Mouse (Mus musculus) C3H10T1/2 (cell line): ENCODE data around the gene H2-M3. TPM values are rescaled to one million over a fixed set of nuclear protein-coding genes. Genes with fewer than 3 reads are reported as not detected.

Source experiments
- polyA plus RNA-seq, 2 experiments: library from polyadenylated mRNA; unstranded; fragments of >200 nt; fragmentation: generic; extraction: Trizol; gene quantifications; one replicate each; pipeline ENCODE4 v1.2.1; 2012; ENCODE audit warnings: missing spikeins in 2 of 2

The H2-M3 gene
- polyA plus RNA-seq, result 1 to 10 TPM in 1 of 2 experiments, under 1 TPM in 1; 0.35 to 4.0 TPM

GRCm38 (mm10) chr17:37270058-37270701, at the start of gene H2-M3:
TSS of gene H2-M3 (plus strand) at chr17:37270220.

GRCm38 (mm10) chr17:37237230-37237629, 32.8 kb upstream of the H2-M3 start, which contains the start of gene Olfr97:
TSS of gene Olfr97 (minus strand) at chr17:37237330.

GRCm38 (mm10) chr17:37263626-37264025, 6.4 kb upstream of the H2-M3 start, which contains the start of gene Olfr98:
TSS of gene Olfr98 (minus strand) at chr17:37263749.

GRCm38 (mm10) chr17:37283360-37283759, 13.3 kb downstream of the H2-M3 start, which contains the start of gene Olfr99:
TSS of gene Olfr99 (minus strand) at chr17:37283460.

GRCm38 (mm10) chr17:37304213-37304612, 34.2 kb downstream of the H2-M3 start, which contains the start of gene Olfr101:
TSS of gene Olfr101 (minus strand) at chr17:37304313.

DNA sequence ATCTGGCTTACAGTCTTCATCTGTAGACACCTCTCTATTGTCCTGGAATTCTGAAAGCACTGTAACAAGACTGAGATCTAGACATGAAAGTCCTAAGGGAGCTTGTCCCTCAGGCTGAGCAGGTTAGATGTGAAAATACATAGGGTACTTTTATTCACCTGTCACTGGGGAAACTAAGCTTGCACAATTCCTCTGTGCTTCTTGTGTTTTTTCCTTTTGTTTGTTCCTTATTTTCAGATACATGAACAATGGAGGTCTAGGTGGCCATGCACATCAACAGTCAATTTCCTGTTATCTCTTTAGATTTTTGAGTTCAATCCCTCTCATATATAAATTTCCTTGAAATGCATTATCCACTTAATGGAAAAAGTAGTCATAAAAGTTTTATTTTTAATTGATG, 46.9 kb downstream of the H2-M3 start, which contains the start of gene Olfr102:
Gene Olfr102 (minus strand): TSS at position 101 of the 400 bp plus-strand sequence.

Other genes starting within 250 kb of the H2-M3 start
- under 1 TPM in 1 of 2 experiments, not detected in 1; 0.04 TPM for gene Mog, start 246.8 kb upstream of the H2-M3 start, polyA plus RNA-seq
- gene Gabbr1, start 224.3 kb upstream of the H2-M3 start, polyA plus RNA-seq, result 10 to 100 TPM in 1 of 2 experiments, 1 to 10 TPM in 1; 2.5 to 13.3 TPM
- gene Olfr90, start 181.7 kb upstream of the H2-M3 start, polyA plus RNA-seq, result not detected
- gene Olfr91, start 171.9 kb upstream of the H2-M3 start, polyA plus RNA-seq, result not detected
- not detected for gene Olfr92, start 150.1 kb upstream of the H2-M3 start, polyA plus RNA-seq
- not detected for gene Olfr93, start 108.7 kb upstream of the H2-M3 start, polyA plus RNA-seq
- gene Ubd, start 76.3 kb upstream of the H2-M3 start, polyA plus RNA-seq, result under 1 TPM in 1 of 2 experiments, not detected in 1; 0.34 TPM
- not detected for gene Olfr94, start 69.2 kb upstream of the H2-M3 start, polyA plus RNA-seq
- gene Olfr95, start 57.1 kb upstream of the H2-M3 start, polyA plus RNA-seq, result not detected
- not detected for gene Olfr96, start 50.1 kb upstream of the H2-M3 start, polyA plus RNA-seq
- gene Olfr97, start 32.9 kb upstream of the H2-M3 start, polyA plus RNA-seq, result not detected
- not detected for gene Olfr98, start 6.5 kb upstream of the H2-M3 start, polyA plus RNA-seq
- gene Olfr99, start 13.2 kb downstream of the H2-M3 start, polyA plus RNA-seq, result not detected
- gene Olfr101, start 34.1 kb downstream of the H2-M3 start, polyA plus RNA-seq, result not detected
- gene Olfr102, start 46.8 kb downstream of the H2-M3 start, polyA plus RNA-seq, result not detected
- not detected for gene Olfr103, start 69.5 kb downstream of the H2-M3 start, polyA plus RNA-seq
- not detected for gene Olfr104-ps, start 89.4 kb downstream of the H2-M3 start, polyA plus RNA-seq
- not detected for gene Olfr105-ps, start 108.8 kb downstream of the H2-M3 start, polyA plus RNA-seq
- not detected for gene Olfr106-ps, start 120.2 kb downstream of the H2-M3 start, polyA plus RNA-seq
- gene Olfr107, start 129.0 kb downstream of the H2-M3 start, polyA plus RNA-seq, result not detected
- not detected for gene Olfr108, start 175.3 kb downstream of the H2-M3 start, polyA plus RNA-seq
- not detected for gene Olfr109, start 188.7 kb downstream of the H2-M3 start, polyA plus RNA-seq
- not detected for gene H2-M2, start 213.3 kb downstream of the H2-M3 start, polyA plus RNA-seq
- gene Olfr110, start 222.2 kb downstream of the H2-M3 start, polyA plus RNA-seq, result not detected
- not detected for gene Olfr111, start 237.8 kb downstream of the H2-M3 start, polyA plus RNA-seq